Mouse (Mus musculus) lung, postnatal 0 days (tissue): ENCODE results near the gene Ift22.

Experiments used
- CTCF ChIP-seq: IDR thresholded peaks from 2 replicates; pipeline ENCODE4 v1.5.1; 2016; ENCODE audit warnings: antibody characterized with exemption, mild to moderate bottlenecking
- EP300 ChIP-seq: IDR thresholded peaks from 2 replicates; pipeline ENCODE4 v1.6.1; 2016; ENCODE audit warnings: antibody characterized with exemption, mild to moderate bottlenecking, control low read depth

DNA sequence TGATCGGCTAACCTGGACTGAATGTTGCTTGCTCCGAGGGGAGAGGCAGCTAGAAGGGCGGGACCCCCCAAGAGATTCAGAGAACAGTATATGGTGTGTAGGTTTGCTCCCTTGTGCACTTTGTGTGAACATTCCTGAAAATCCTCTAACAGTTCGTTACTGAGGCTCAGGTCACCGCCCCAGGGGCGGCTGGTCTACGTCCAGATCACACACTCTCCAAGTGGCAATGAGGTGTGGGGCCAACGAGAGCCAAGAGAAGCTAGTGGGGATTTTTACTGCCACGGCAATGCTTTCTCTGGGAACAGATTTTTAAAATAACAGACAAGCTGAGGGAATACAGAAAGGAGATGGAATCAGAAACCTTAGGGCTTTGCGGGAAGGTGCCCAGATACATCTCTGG is 33.7 kb upstream of the Ift22 start:
- TF ChIP-seq CTCF (no peak), EP300 (no peak)
